Mouse (Mus musculus): ENCODE results near the gene Papola.

The Papola gene
- long read RNA-seq, experiment 1, full-length matches to known transcripts = 42 of 57 reads
- long read RNA-seq, experiment 1, partial matches to known transcripts = 3 of 57 reads
- long read RNA-seq, experiment 1, other reads (novel, unspliced or antisense) = 12 of 57 reads
- long read RNA-seq, experiment 2, full-length matches to known transcripts = 50 of 81 reads
- long read RNA-seq, experiment 2, partial matches to known transcripts = 15 of 81 reads
- long read RNA-seq, experiment 2, other reads (novel, unspliced or antisense) = 16 of 81 reads

DNA sequence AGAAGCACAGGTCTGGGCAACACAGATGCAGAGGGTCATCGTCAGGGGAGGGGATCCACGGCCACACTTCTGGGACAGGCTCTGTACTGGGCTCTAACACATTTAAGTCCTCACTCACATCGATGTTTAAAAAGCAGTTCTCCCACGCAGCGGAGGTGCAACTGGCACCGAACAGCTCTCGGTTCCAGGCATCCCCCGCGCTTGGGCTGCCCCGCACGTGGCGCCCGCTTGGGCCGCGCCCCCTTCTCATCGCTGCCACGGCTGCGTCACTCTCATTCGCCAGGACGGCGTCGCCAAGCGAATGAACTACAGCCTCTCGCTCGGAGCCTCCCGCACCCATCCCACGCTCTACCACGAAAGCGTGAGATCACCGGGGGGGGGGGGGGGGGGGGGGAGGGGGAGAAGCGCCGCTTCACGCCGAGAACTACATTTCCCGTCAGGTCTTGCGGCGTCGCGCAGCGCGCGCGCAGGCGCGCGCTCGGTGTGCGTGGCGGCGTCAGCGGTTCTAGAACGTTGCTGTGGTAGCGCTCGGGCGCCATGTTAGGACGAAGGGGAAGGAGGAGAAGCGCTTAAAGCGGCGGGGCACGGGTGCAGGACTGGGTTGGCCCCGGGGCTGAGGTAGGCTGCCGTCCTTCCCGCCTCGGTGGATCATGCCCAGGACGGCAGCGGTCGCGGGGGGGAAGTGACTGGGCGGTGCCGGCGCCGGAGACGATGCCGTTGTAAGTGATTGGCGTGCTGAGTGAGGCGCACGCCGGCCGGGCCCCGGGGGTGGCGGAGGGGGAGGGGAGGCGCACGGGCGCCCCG lies at the start of gene Papola:
TSS of gene Papola (plus strand) at position 499 of the 804 bp plus-strand sequence.
- intact Hi-C loops (cut with DNase I) = loop anchor here (10.0 kb wide), 1 partner anchor 100 kb away; the partner anchor contains the start of genes Atg2b and Gskip

DNA sequence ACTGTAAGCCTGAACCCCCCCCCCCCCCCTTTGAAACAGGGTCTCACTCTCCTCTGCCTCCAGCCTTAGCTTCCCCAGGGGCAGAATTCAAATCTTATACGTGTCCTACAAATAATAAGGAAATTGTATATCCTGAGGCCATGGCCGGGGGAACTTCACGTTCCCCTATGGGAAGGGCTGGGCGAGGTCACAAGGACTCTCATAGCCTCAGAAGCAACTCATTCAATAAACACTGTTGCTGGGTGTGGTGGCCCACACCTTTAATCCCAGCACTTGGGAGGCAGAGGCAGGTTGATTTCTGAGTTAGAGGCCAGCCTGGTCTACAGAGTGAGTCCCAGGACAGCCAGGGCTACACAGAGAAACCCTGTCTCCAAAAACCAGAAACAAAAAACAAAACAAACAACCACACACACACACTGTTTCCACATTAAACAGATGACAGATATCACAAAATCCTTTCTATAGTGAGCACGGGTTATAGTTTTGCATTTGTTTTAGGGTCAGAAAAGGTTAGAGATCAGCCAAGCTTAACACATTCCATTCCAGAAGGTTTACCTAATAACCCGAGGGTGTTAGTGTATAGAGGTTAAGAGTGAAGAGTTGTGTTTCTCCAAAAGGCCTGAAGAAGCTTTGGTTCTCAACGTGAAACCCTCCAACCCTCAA lies 49.1 kb upstream of the Papola start:
- intact Hi-C loops (cut with DNase I) = no loop called here

GRCm38 (mm10) chr12:105735889-105736251 lies 48.6 kb upstream of the Papola start:
- intact Hi-C loops (cut with DNase I) = no loop called here

DNA sequence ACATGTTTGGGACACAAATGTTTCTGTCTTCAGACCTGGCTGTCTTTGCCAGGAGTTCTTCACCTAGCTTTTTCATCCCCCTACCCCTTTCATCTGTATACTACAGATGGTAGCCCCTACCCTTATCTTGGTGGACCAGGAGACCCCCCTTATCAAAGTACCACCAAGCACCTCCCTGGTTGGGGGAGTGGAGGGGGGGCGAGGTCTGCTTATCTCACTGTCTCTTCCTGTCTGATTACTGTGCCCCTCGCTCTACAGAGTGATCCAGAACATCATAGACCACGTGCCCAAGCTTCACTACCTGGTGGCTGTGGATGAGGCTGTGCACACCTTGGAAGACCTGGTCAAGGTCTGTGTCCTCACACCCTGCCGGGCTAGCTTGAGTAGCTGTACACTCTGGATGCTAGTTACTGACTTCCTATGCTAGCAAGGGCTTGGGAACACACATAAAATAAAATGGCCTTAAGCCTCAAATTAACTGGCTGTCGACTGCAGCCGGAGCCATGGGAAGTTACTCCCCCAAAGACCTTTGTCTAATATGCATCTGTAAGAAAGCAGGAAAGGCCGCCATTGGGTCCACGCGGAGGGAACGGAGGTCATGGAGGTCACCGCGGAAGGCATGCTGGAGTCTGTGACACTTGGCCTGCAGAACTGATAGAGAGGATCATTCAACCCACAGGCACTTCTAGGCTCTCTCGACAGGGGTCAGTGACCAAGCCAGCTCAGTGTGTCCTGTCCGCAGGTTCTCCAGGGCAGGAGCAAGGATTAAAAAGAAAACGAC lies 46.0 kb upstream of the Papola start:
- intact Hi-C loops (cut with DNase I) = no loop called here

GRCm38 (mm10) chr12:105739656-105740055 lies 44.8 kb upstream of the Papola start:
- intact Hi-C loops (cut with DNase I) = no loop called here

- intact Hi-C loops (cut with DNase I) = no loop called here
Measured at GRCm38 (mm10) chr12:105748114-105748513, 36.4 kb upstream of the Papola start.

GRCm38 (mm10) chr12:105753813-105754212 lies 30.7 kb upstream of the Papola start:
- intact Hi-C loops (cut with DNase I) = no loop called here

GRCm38 (mm10) chr12:105757816-105758497 lies 26.5 kb upstream of the Papola start:
- intact Hi-C loops (cut with DNase I) = no loop called here

DNA sequence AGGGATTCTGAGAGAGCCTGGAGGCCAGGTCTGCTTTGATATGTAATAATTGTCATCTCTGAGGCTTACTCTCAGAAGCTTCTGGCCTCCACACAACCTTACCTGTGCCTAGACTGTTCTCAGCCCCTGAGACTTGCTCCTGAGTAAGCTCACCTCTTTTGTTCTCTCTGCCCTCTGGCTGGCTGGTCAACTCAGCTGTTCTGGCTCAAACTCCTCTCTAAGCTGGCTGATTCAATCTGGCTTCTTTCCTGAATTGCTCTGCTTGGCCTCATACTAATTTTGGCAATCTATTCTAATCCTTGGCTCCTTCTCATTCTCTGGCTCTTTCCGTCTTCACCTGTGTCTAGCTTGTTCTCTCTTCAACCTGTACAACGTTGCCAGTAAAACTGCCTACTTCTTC lies 25.6 kb upstream of the Papola start:
- intact Hi-C loops (cut with DNase I) = no loop called here

DNA sequence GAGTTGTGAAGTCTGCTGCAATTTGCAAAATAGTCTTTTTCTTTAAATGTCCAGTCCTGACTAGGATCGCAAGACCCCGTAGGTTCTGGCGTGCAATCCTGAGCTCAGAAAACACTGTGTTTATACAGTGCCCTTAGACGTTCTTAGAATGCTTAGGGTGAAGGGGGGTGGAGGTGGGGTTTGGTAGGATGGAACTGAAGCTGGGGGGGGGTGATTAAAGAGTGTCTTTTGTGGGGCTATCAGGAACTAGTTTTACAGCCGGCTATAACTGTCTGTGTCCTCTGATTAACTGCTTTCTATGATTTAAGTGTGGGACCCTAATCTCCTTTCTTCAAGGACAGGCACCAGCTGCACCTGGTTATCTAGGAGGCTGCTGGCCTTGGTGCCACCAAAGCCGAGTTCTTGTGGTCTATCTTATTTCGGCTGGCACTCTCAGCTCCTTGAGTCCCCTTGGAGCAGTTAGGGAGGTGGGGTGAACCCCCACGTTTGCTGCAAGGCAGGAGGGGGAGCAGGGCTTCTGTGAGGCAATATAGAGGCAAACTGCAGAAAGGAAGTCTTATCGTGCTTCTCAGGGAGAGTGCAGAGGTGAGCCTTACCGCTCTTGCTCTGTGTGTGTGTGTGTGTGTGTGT lies 24.5 kb upstream of the Papola start:
- intact Hi-C loops (cut with DNase I) = no loop called here

DNA sequence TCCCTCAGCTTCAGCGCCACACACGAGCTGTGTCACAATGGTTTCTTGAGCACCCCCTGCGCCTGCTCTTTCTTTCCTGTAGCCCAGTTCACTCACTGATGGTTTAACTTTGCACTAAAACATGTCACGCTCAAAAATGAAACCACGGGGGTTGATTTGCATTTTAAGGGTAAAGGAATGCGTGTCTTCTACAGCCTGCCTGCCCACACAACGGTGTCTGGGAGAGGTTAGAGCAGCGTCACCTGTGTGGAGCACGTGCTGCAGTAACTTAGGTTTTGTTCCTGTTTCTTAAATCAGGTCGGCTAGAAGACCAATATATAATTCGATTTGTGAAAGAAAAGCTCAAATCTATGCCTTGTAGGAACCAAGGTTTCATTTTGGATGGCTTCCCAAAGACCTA lies 23.3 kb upstream of the Papola start:
- intact Hi-C loops (cut with DNase I) = no loop called here

GRCm38 (mm10) chr12:105761629-105762028 lies 22.9 kb upstream of the Papola start:
- intact Hi-C loops (cut with DNase I) = no loop called here

- intact Hi-C loops (cut with DNase I) = no loop called here
Measured at GRCm38 (mm10) chr12:105769700-105770099, 14.8 kb upstream of the Papola start.

GRCm38 (mm10) chr12:105774871-105775270 lies 9.6 kb upstream of the Papola start:
- intact Hi-C loops (cut with DNase I) = no loop called here

DNA sequence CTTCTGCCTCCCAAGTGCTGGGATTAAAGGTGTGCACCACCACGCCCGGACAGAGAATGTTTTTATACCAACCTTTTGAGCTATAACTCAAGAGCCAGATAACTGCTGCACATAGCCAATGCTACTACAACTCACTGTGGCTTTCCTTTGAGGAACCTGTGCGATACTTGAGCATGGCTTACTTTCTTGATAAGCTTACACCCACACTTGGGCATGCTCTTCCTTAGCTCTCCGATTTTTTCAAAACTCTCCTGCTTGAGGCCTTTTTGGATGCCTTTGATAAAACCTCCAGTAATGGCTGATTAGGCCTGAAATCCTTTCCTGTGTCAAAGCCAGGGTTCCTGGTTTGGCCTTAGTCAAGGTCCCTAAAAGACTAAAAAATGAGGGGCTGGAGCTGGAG lies 6.8 kb upstream of the Papola start:
- intact Hi-C loops (cut with DNase I) = no loop called here

GRCm38 (mm10) chr12:105785000-105785774 lies 693 bp downstream of the Papola start:
- intact Hi-C loops (cut with DNase I) = loop anchor here (10.0 kb wide), 1 partner anchor 100 kb away; the partner anchor contains the start of genes Atg2b and Gskip

DNA sequence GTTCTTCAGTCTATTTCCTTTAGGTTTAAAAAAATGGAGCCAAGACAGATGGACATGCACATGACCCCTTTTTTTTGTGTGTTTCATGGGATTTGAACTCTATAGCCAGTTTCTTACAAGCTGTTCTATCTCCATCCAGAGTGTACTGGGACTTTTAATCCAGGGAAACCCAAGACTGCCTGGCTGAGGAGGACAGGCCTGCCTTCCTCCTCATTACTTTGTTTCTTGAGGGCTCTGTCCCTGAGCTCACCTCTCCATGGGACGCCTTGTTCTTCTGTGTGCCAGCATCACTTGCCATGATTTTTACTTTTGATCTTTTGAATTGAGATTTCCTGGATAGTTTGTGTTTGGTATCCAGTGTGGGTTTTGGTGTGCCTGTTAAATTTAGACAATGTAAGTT lies 1.6 kb downstream of the Papola start:
- intact Hi-C loops (cut with DNase I) = loop anchor here (10.0 kb wide), 1 partner anchor 101 kb away; the partner anchor contains the start of genes Atg2b and Gskip

- intact Hi-C loops (cut with DNase I) = loop anchor here (10.0 kb wide), 1 partner anchor 103 kb away; the partner anchor contains the start of genes Atg2b and Gskip
Measured at GRCm38 (mm10) chr12:105787626-105788025, 3.1 kb downstream of the Papola start.

DNA sequence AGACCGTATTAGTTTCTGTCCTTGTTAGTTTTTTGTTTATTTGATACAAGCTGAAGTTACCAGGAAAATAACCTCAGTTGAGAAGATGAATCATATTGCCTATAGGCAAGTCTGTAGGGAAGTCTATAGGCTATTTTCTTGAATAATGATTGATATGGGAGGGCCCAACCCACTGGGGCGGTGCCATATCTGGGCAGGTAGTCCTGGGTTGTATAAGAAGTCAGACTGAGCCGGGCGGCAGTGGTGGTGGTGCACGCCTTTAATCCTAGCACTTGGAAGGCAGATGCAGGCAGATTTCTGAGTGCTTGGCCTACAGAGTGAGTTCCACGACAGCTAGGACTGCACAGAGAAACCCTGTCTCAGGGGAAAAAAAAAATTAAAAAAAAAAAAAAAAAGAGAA lies 5.4 kb downstream of the Papola start:
- intact Hi-C loops (cut with DNase I) = loop anchor here (10.0 kb wide), 1 partner anchor 105 kb away; the partner anchor contains the start of genes Atg2b and Gskip
